Mouse (Mus musculus): ENCODE measurements around the gene Sec23ip. TPM values are rescaled to one million over a fixed set of nuclear protein-coding genes. Genes with fewer than 3 reads are reported as not detected.

Sec23ip gene
- polyA plus RNA-seq, 1 experiment from 2014 or later = 20.4 TPM

DNA sequence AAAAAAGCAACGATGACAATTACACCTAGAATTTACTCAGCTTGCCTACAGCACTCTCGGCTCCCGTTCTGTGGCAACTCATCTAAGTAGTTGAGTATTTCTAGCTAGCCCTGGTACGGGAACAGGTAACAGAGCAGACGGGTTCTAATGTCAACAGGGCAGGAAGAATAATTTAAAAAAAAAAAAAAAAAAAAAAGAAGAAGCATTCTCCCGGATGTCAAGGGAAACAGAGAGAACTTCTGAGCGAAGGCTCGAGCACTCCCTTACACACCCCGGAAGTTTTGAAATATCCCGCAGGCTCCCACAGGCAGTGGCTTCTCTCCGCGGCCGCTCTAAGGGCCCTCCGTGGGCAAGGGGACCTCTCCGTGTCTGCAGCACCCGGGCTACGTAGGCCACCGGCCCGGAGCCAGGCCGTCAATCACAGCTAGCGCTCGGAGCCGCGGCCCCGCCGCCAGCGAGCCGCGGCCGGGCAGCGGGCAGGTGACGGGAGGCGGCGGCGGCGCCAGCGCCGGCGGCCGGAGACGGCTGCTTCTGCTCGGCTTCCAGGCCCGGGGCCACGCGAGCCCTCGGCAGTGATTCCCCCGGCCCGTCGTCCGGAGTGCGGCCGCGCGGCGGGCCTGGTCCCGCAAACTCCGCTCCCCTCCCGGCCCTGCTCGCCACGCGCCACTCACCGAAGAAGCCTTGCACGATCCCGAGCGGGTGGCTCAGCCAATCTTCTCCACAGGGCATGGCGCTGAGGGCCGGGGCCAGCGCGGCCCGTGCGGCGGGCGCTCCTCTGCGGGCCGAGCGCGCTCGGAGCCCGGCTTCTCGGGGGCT lies 5.1 kb upstream of the Sec23ip start:
- peaks cover 21% of the 10 kb centered on the region for H3K27me3 ChIP-seq
- peaks cover 3% of the 10 kb centered on the region for H3K36me3 ChIP-seq
- H3K9ac ChIP-seq = peak overlapping the region; percentile 93
- peak overlapping the region; percentile 81 for H3K27ac ChIP-seq
- DNase-seq (peak; percentile 28), ATAC-seq (ENCODE audit: low read depth) (peak; percentile 41)
- H3K9me3 ChIP-seq (replicated peaks) = no peaks in the 10 kb centered on the region
- peaks cover 52% of the 10 kb centered on the region for H3K4me1 ChIP-seq (replicated peaks)
- peak overlapping the region; percentile 95 for H3K4me2 ChIP-seq
- under 1% methylated on average over 67 of the region's 80 CpGs for WGBS (ENCODE audit: insufficient replicate concordance)
- peak overlapping the region; percentile 89 for H3K4me3 ChIP-seq (replicated peaks)

DNA sequence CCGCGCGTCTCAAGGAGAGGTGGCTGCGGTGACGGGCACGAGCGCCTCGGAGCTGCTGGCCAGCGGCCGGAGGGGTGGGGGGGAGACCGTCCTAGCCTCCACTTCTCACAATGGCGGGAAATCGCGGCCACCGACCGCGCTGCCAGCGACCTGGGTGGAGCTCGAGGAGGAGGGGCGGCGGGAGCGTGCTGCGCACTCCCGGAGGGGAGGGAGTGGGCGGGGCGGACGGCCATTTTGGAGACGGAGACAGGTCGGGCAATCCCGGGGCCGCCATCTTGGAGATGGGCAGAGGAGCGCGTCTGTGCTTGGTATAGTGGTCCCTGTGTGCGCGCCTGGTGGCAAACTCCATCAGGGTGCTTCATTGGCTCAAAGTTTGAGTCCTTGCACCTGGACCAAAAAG lies 4.4 kb upstream of the Sec23ip start, which contains the start of gene Mcmbp:
Mcmbp (minus strand) TSS at position 162 of the 400 bp plus-strand sequence.
- H3K27me3 ChIP-seq = peaks cover 21% of the 10 kb centered on the region
- peaks cover 52% of the 10 kb centered on the region for H3K4me1 ChIP-seq (replicated peaks)
- H3K9ac ChIP-seq = peak within 1 kb of the TSS; percentile 93
- peak; percentile 91 for DNase-seq
- no peaks in the 10 kb centered on the region for H3K36me3 ChIP-seq
- H3K27ac ChIP-seq = peak within 1 kb of the TSS; percentile 81
- H3K4me3 ChIP-seq (replicated peaks) = peak within 1 kb of the TSS; percentile 89
- H3K9me3 ChIP-seq (replicated peaks) = no peaks in the 10 kb centered on the region
- H3K4me2 ChIP-seq = peak within 1 kb of the TSS; percentile 95
- 1% methylated on average over 35 of the region's 35 CpGs for WGBS (ENCODE audit: insufficient replicate concordance)
- peak; percentile 84 for ATAC-seq (ENCODE audit: low read depth)

DNA sequence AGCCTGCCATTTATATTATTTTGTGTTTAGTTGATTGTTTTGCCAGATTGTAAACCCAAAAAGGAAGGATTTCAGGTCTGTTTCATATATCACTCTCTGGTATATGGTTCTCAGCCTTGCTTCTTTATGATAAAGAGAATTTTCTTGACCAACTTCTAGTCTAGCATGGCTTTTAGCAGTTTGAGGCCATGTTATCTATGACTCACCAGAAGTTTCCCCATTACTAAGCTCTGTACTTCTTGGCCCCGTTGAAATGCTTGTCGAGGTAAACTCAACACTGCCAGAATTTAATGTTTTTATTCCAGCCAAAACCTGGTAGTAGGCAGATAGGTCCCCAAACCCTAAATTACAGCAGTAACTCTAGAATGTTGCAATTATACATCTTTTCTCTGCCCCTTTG lies 845 bp upstream of the Sec23ip start:
- 31% methylated on average over 2 of the region's 2 CpGs for WGBS (ENCODE audit: insufficient replicate concordance)
- no peaks in the 10 kb centered on the region for H3K9me3 ChIP-seq (replicated peaks)
- H3K4me3 ChIP-seq (replicated peaks) = peak overlapping the region; percentile 93
- H3K9ac ChIP-seq = no peak overlapping the region
- ATAC-seq (ENCODE audit: low read depth) (no peak), DNase-seq (no peak)
- H3K27ac ChIP-seq = no peak overlapping the region
- H3K36me3 ChIP-seq = peaks cover 4% of the 10 kb centered on the region; the same call in 1 of the 2 replicates
- H3K4me2 ChIP-seq = peak overlapping the region; percentile 86
- peaks cover 59% of the 10 kb centered on the region for H3K4me1 ChIP-seq (replicated peaks)
- H3K27me3 ChIP-seq = peaks cover 21% of the 10 kb centered on the region

DNA sequence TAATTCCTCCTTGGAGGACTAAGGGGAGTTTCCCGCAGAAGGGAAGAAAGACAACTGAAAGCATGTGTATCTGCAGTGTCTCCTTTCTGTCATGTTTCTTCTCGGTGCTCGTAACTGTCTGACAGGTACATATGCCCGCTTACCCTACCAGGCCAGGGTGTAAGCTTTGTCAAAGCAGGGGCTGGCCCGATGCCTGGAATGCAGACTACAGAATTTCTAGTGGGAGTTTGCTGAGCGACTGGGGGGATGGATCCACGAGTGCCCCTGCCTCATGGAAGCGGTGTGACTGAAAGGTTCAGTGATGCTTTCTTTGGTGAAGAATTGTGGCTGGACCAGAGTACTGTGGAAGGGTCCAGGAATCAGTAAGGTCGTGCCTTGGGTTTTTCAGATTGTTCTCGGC lies 1.4 kb downstream of the Sec23ip start:
- Histone ChIP-seq H3K9ac (peak overlapping the region; percentile 94), H3K36me3 (peaks cover 19% of the 10 kb centered on the region), H3K9me3 (replicated peaks) (no peaks in the 10 kb centered on the region), H3K4me3 (replicated peaks) (peak overlapping the region; percentile 93), H3K27me3 (peaks cover 20% of the 10 kb centered on the region), H3K4me2 (peak overlapping the region; percentile 86), H3K4me1 (replicated peaks) (peaks cover 66% of the 10 kb centered on the region), H3K27ac (peak overlapping the region; percentile 84)
- WGBS (ENCODE audit: insufficient replicate concordance) = 79% methylated on average over 10 of the region's 10 CpGs
- DNase-seq (no peak), ATAC-seq (ENCODE audit: low read depth) (no peak)

DNA sequence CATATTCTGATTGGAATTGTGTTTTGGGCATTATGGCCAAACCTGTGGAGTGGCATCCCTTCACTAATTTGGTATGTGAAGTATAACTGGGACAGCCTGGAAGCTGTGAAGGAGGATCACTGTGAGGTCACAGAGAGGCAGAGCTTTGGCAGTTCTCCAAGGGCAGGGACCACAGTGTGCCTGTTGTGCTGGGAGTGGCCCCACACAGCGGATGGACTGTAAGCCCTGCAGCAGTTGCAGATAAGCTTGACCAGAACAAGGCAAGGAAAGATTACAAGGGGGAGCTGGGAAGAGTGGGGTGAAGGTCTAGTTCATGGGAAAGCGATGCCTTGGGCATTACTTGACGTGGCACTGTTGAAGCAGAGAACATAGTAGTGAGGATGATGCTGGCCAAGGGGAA lies 4.0 kb downstream of the Sec23ip start:
- ATAC-seq (ENCODE audit: low read depth) (peak; percentile 77), DNase-seq (peak; percentile 80)
- peaks cover 38% of the 10 kb centered on the region for H3K36me3 ChIP-seq
- H3K4me1 ChIP-seq (replicated peaks) = peaks cover 65% of the 10 kb centered on the region
- no peaks in the 10 kb centered on the region for H3K9me3 ChIP-seq (replicated peaks)
- H3K27me3 ChIP-seq = peaks cover 5% of the 10 kb centered on the region; the same call in 1 of the 2 replicates
- H3K9ac ChIP-seq = peak overlapping the region; percentile 34; the same call in 1 of the 2 replicates
- no peak overlapping the region for H3K4me3 ChIP-seq (replicated peaks)
- peak overlapping the region; percentile 49 for H3K4me2 ChIP-seq
- WGBS (ENCODE audit: insufficient replicate concordance) = 16% methylated on average over 3 of the region's 3 CpGs
- H3K27ac ChIP-seq = peak overlapping the region; percentile 58

DNA sequence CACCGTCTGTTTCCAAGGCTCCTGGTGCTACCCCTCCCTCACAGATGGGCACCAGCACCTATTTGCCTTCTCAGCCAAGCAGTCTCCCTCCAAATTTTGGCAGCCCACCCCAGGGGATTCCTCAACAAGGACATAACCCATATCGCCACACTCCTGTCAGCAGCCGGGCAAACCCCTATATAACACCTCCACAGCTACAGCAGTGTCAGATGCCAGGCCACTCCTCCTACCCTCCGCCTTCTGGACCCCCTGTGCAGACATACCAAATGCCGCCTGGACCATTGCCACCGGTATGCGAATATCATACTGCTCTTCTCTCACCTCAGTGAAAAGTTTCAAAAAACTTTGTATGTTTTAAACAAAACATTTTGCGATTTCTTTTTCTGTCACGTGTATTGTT lies 5.6 kb downstream of the Sec23ip start:
- peaks cover 54% of the 10 kb centered on the region for H3K36me3 ChIP-seq
- no peak overlapping the region for H3K9ac ChIP-seq
- no peak overlapping the region for H3K4me3 ChIP-seq (replicated peaks)
- H3K27me3 ChIP-seq = no peaks in the 10 kb centered on the region
- no peak for DNase-seq
- H3K27ac ChIP-seq = no peak overlapping the region
- H3K9me3 ChIP-seq (replicated peaks) = no peaks in the 10 kb centered on the region
- no peak overlapping the region for H3K4me2 ChIP-seq
- 88% methylated on average over 9 of the region's 9 CpGs for WGBS (ENCODE audit: insufficient replicate concordance)
- no peak for ATAC-seq (ENCODE audit: low read depth)
- peaks cover 61% of the 10 kb centered on the region for H3K4me1 ChIP-seq (replicated peaks)

DNA sequence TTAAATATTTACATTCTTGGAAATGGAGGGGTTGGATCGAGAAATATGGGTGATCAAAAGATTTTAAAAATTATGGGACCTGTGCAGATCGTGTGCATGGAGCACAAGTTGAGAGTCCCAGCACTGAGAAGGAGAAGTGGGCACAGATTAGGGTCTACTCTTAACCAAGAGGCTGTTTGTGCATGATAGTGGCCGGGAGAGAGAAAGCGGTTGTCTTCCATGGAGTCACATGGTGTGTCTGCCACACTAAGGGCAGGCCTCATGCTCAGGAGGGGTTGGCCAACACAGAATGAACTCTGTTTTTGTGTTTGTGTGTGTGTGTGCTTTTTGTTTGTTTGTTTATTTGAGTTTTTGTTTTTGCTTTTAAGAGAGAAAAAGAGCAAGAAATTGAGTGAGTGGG lies 7.3 kb downstream of the Sec23ip start:
- 44% methylated on average over 4 of the region's 4 CpGs for WGBS (ENCODE audit: insufficient replicate concordance)
- Histone ChIP-seq H3K9ac (no peak overlapping the region), H3K27ac (no peak overlapping the region), H3K36me3 (peaks cover 67% of the 10 kb centered on the region), H3K9me3 (replicated peaks) (no peaks in the 10 kb centered on the region), H3K27me3 (no peaks in the 10 kb centered on the region), H3K4me2 (no peak overlapping the region), H3K4me3 (replicated peaks) (no peak overlapping the region), H3K4me1 (replicated peaks) (peaks cover 44% of the 10 kb centered on the region)
- ATAC-seq (ENCODE audit: low read depth) (no peak), DNase-seq (no peak)

DNA sequence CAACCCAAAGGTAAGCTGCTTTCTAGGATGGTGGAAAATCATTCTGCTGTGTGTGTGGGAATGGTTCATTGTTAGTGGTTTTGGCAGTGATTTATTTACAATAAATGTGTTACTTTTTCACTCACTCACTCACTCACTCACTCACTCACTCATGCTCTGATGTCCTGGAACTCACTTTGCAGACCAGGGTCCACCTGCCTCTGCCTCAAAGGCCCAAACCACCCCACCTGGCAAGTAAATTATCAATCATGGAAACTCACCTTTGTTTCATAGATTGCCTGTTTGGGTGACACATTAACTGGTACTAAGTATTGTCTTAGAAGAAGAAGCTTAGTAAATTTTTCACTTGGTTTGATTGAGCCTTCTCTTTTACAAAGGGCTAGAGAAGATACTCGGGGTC lies 10.7 kb downstream of the Sec23ip start:
- Histone ChIP-seq H3K9ac (no peak overlapping the region), H3K27ac (no peak overlapping the region), H3K27me3 (no peaks in the 10 kb centered on the region), H3K36me3 (peaks cover 88% of the 10 kb centered on the region), H3K4me1 (replicated peaks) (peaks cover 11% of the 10 kb centered on the region), H3K4me3 (replicated peaks) (no peak overlapping the region), H3K4me2 (no peak overlapping the region), H3K9me3 (replicated peaks) (no peaks in the 10 kb centered on the region)
- DNase-seq (no peak), ATAC-seq (ENCODE audit: low read depth) (no peak)
- WGBS (ENCODE audit: insufficient replicate concordance) = 88% methylated on average over 1 of the region's 1 CpGs

DNA sequence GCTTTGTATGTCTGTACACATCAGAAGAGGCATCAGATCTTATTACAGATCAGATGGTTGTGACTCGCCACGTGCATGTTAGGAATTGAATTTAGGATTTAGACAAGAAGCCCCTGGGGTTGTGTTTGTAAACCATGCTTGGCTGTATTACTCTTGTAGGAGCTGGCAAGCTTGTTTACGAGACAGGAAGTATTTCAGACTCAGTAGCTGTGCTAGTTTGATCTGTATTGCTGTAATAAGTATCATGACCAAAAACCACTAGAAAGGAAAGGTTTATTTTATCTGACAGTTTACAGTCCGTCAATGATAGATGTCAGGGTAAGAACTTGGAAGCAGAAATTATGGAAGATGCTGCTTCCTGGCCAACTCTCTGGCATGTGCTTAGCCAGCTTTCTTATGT lies 14.2 kb downstream of the Sec23ip start:
- Histone ChIP-seq H3K4me3 (replicated peaks) (no peak overlapping the region), H3K9ac (no peak overlapping the region), H3K27ac (no peak overlapping the region), H3K27me3 (no peaks in the 10 kb centered on the region), H3K4me1 (replicated peaks) (peaks cover 4% of the 10 kb centered on the region; the same call in 1 of the 2 replicates), H3K9me3 (replicated peaks) (no peaks in the 10 kb centered on the region), H3K36me3 (peaks cover 94% of the 10 kb centered on the region), H3K4me2 (no peak overlapping the region)
- ATAC-seq (ENCODE audit: low read depth) (no peak), DNase-seq (no peak)
- 89% methylated on average over 4 of the region's 4 CpGs for WGBS (ENCODE audit: insufficient replicate concordance)

DNA sequence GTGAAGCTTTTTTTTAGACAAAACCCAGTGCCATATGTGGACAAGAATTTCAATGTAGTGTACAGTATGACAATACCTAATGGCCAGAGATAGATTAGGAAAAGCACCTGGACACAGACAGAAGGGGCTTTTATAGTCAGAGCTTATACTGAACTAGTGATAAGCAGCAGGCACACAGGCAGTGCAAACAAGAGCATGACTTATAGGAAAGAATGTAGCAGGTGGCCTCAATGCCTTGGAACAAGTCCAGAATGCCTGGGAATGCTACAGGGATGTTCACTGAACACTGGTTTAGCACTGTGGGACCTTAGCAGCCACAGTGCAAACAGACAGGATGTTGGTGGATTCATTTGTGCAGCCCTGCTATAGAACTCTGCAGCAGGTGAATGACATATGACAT lies 22.0 kb downstream of the Sec23ip start:
- no peaks in the 10 kb centered on the region for H3K27me3 ChIP-seq
- peaks cover 91% of the 10 kb centered on the region for H3K36me3 ChIP-seq
- ATAC-seq (ENCODE audit: low read depth) = no peak
- H3K4me3 ChIP-seq (replicated peaks) = no peak overlapping the region
- no peaks in the 10 kb centered on the region for H3K4me1 ChIP-seq (replicated peaks)
- H3K9me3 ChIP-seq (replicated peaks) = no peaks in the 10 kb centered on the region
- H3K4me2 ChIP-seq = no peak overlapping the region
- H3K9ac ChIP-seq = no peak overlapping the region
- no peak for DNase-seq
- no peak overlapping the region for H3K27ac ChIP-seq

DNA sequence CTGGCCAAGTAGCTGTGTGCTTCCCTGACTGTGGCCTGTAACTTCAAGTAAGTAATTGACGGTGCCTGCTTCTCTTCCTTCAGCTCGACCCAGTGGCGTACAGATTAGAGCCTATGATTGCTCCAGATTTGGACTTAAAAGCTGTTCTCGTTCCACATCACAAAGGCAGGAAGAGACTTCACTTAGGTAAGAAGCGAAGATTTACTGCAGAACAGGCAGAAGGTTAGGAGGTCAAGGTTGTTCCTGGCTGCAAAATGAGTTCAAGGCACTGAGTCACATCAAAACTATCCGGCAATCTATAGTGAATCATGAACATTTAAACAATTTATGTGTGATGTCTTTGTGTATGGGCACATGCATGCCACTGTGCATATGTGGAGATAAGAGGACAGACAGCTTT lies 32.5 kb downstream of the Sec23ip start:
- WGBS (ENCODE audit: insufficient replicate concordance) = 85% methylated on average over 6 of the region's 6 CpGs
- no peak overlapping the region for H3K4me3 ChIP-seq (replicated peaks)
- no peak overlapping the region for H3K4me2 ChIP-seq

DNA sequence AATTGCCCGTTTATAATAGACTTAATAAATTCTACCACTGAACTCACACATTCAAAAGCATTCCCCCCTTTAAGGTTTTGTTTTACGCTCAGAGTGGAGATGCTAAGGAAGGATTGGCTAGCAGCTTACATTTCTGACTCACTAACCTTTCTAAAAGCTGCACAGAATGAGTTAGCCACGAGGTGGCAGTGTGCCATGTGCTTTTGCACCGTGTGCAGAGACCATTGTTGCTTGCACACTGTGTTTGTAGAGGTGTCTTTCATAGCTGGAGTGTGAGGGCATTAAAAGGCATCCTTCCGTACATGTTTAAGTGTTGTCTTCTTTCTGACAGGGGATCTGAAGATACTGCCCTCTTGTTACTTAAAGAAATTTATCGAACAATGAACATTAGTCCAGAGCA lies 34.6 kb downstream of the Sec23ip start:
- DNase-seq = peak; percentile 2
- WGBS (ENCODE audit: insufficient replicate concordance) = 55% methylated on average over 6 of the region's 6 CpGs
- H3K27me3 ChIP-seq = no peaks in the 10 kb centered on the region

More for the DNA sequence above, 32.5 kb downstream of the Sec23ip start:
- Histone ChIP-seq H3K27ac (no peak overlapping the region), H3K9ac (no peak overlapping the region), H3K4me1 (replicated peaks) (no peaks in the 10 kb centered on the region), H3K27me3 (no peaks in the 10 kb centered on the region), H3K9me3 (replicated peaks) (no peaks in the 10 kb centered on the region), H3K36me3 (peaks cover 97% of the 10 kb centered on the region)
- DNase-seq (no peak), ATAC-seq (ENCODE audit: low read depth) (no peak)

More for the DNA sequence above, 34.6 kb downstream of the Sec23ip start:
- Histone ChIP-seq H3K4me2 (no peak overlapping the region), H3K4me3 (replicated peaks) (no peak overlapping the region), H3K4me1 (replicated peaks) (no peaks in the 10 kb centered on the region), H3K9ac (no peak overlapping the region), H3K27ac (no peak overlapping the region), H3K36me3 (peaks cover 93% of the 10 kb centered on the region), H3K9me3 (replicated peaks) (no peaks in the 10 kb centered on the region)
- peak; percentile 47; the same call in 1 of the 2 replicates for ATAC-seq (ENCODE audit: low read depth)

Data from liver, embryonic 13.5 days (tissue).